Mouse (Mus musculus) kidney, postnatal 0 days (tissue): ENCODE measurements around the gene Fam98b. TPM values are rescaled to one million over a fixed set of nuclear protein-coding genes. Genes with fewer than 3 reads are reported as not detected.

Experiments used
- ATAC-seq: fragments of 200-750 bp; cut with Nextera tagmentation; replicated peaks from 2 replicates; pipeline ENCODE4 v1.8.0; 2017; ENCODE audit warnings: low read depth, moderate number of reproducible peaks, moderate TSS enrichment, moderate library complexity; ENCODE audit not compliant: low FRiP score
- DNase-seq: peaks from one replicate; pipeline ENCODE4 v3.0.0-alpha.2; 2016; ENCODE audit warnings: low spot score
- H3K27ac ChIP-seq: fragments of 300-500 bp; sonication (generic); 2 replicates; pipeline ENCODE4 v1.5.1; 2014; ENCODE audit warnings: mild to moderate bottlenecking
- H3K27me3 ChIP-seq: fragments of 300-500 bp; sonication (generic); 2 replicates; pipeline ENCODE4 v1.6.1; 2014; ENCODE audit warnings: low read length, mixed read lengths; ENCODE audit not compliant: insufficient read depth
- H3K36me3 ChIP-seq: fragments of 300-500 bp; sonication (generic); 2 replicates; pipeline ENCODE4 v1.6.1; 2014; ENCODE audit warnings: low read length, mixed read lengths; ENCODE audit not compliant: insufficient read depth
- H3K4me1 ChIP-seq: fragments of 300-500 bp; sonication (generic); replicated peaks from 2 replicates; pipeline ENCODE4 v1.6.1; 2014; ENCODE audit warnings: antibody characterized with exemption, low read length, mixed read lengths; ENCODE audit not compliant: insufficient read depth
- H3K4me2 ChIP-seq: fragments of 300-500 bp; sonication (generic); 2 replicates; pipeline ENCODE4 v1.6.1; 2014; ENCODE audit warnings: mild to moderate bottlenecking, low read length, moderate library complexity, mixed read lengths
- H3K4me3 ChIP-seq: fragments of 300-500 bp; sonication (generic); replicated peaks from 2 replicates; pipeline ENCODE4 v1.5.1; 2014; ENCODE audit warnings: low read depth, low read length
- H3K9ac ChIP-seq: fragments of 300-500 bp; sonication (generic); 2 replicates; pipeline ENCODE4 v1.6.1; 2014; ENCODE audit warnings: low read depth, low read length
- H3K9me3 ChIP-seq: fragments of 300-500 bp; sonication (generic); replicated peaks from 2 replicates; pipeline ENCODE4 v1.6.1; 2016; ENCODE audit warnings: low read length, inconsistent platforms, mixed read lengths
- CTCF ChIP-seq: IDR thresholded peaks from 2 replicates; pipeline ENCODE4 v1.5.1; 2016; ENCODE audit warnings: antibody characterized with exemption, low read depth, mild to moderate bottlenecking, moderate library complexity
- WGBS: fragments of 180-500 bp; shearing (Covaris S2); extraction: QIAGEN DNeasy Blood & Tissue Kit; methylation state at CpG from one replicate; pipeline ENCODE4 v1.1.7; 2014; 5-methylcytosine and 5-hydroxymethylcytosine counted together
- polyA plus RNA-seq: library from polyadenylated mRNA; unstranded; fragments of >200 nt; fragmentation: Nextera tagmentation; extraction: Ambion mirVana; gene quantifications from 2 replicates; pipeline ENCODE4 v1.2.1, GENCODE M21; 2015

Fam98b gene
- polyA plus RNA-seq, 1 experiment from 2014 or later = 11.8 TPM

GRCm38 (mm10) chr2:117312030-117312429, 62.5 kb downstream of the Fam98b start:
- no peak overlapping the region for H3K27ac ChIP-seq
- H3K9ac ChIP-seq = no peak overlapping the region
- H3K4me2 ChIP-seq = no peak overlapping the region
- H3K27me3 ChIP-seq = no peaks in the 10 kb centered on the region
- 52% methylated on average over 2 of the region's 2 CpGs for WGBS
- no peak overlapping the region for H3K4me3 ChIP-seq
- H3K4me1 ChIP-seq = no peaks in the 10 kb centered on the region
- no peak for TF ChIP-seq CTCF
- H3K36me3 ChIP-seq = no peaks in the 10 kb centered on the region
- no peak for ATAC-seq
- no peak for DNase-seq
- no peaks in the 10 kb centered on the region for H3K9me3 ChIP-seq

GRCm38 (mm10) chr2:117312441-117312895, 62.9 kb downstream of the Fam98b start:
- TF ChIP-seq CTCF = no peak
- no peak overlapping the region for H3K4me3 ChIP-seq
- DNase-seq (peak; percentile 26), ATAC-seq (no peak)
- no peaks in the 10 kb centered on the region for H3K36me3 ChIP-seq
- 74% methylated on average over 7 of the region's 7 CpGs for WGBS
- no peak overlapping the region for H3K27ac ChIP-seq
- no peak overlapping the region for H3K9ac ChIP-seq
- H3K9me3 ChIP-seq = no peaks in the 10 kb centered on the region
- no peaks in the 10 kb centered on the region for H3K4me1 ChIP-seq
- H3K4me2 ChIP-seq = no peak overlapping the region
- no peaks in the 10 kb centered on the region for H3K27me3 ChIP-seq

- no peak overlapping the region for H3K4me2 ChIP-seq
- 90% methylated on average over 5 of the region's 5 CpGs for WGBS
- no peak for TF ChIP-seq CTCF
- no peak overlapping the region for H3K9ac ChIP-seq
- no peaks in the 10 kb centered on the region for H3K4me1 ChIP-seq
- no peak overlapping the region for H3K4me3 ChIP-seq
- no peaks in the 10 kb centered on the region for H3K9me3 ChIP-seq
- ATAC-seq (no peak), DNase-seq (no peak)
- no peaks in the 10 kb centered on the region for H3K27me3 ChIP-seq
- H3K36me3 ChIP-seq = no peaks in the 10 kb centered on the region
- no peak overlapping the region for H3K27ac ChIP-seq
These were observed 64.2 kb downstream of the Fam98b start for GRCm38 (mm10) chr2:117313586-117314235.

GRCm38 (mm10) chr2:117318991-117319390, 69.5 kb downstream of the Fam98b start:
- Histone ChIP-seq H3K9ac (no peak overlapping the region), H3K27me3 (no peaks in the 10 kb centered on the region), H3K4me2 (no peak overlapping the region), H3K4me3 (no peak overlapping the region), H3K27ac (no peak overlapping the region), H3K4me1 (no peaks in the 10 kb centered on the region), H3K36me3 (no peaks in the 10 kb centered on the region), H3K9me3 (no peaks in the 10 kb centered on the region)
- no peak for TF ChIP-seq CTCF
- no peak for ATAC-seq
- no peak for DNase-seq
- 80% methylated on average over 3 of the region's 3 CpGs for WGBS

Other genes starting within 250 kb of the Fam98b start
- 16.2 and 17.5 TPM in 2 replicates for gene Spred1, start 128.4 kb upstream of the Fam98b start, polyA plus RNA-seq
- 0.46 and 0.70 TPM in 2 replicates for gene Rasgrp1, start 93.3 kb downstream of the Fam98b start, polyA plus RNA-seq